Mouse (Mus musculus) cerebellum, adult 8-10 months (tissue): ENCODE measurements around the gene Surf1.
"Not testable (repeated sequence)": the region's sequence is repeated elsewhere in the genome, so short reads cannot be mapped to it uniquely, and the experiment has no call there.

Source experiments
- DNase-seq: peaks from one replicate; pipeline ENCODE4 v3.0.0; 2022

Gene Surf1

DNA sequence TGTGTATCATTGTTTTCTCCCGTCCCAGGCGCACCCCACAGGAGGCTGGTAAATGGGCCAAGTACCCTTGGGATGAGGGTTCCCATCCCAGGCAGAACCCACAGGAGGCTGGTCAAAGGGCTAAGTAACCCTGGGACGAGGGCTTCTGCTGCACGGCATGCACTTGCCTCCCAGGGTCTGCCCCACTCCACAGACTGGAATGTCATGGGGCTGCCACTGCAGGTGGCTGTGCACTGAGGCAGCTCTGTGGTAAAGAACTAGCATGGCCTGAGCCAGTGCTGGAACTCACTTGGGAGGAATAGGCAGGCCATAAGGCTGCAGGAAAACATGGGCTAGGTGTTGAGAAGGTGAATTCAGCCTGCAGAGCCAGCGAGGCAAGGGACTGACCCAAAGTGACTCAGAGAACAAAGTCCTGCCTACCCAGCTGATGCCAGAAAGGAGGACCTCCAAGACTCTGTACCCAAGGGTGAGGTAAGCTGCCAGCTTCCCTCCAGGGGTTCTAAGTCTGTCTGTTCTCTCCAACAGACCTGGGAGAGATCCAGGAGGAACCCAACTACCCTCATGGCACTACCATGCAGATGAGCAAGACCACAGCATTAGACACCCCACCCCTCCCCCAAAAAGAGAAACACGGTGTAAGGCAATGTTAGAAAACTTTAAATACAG lies 4.0 kb upstream of the Surf1 start:
- no peak for DNase-seq

DNA sequence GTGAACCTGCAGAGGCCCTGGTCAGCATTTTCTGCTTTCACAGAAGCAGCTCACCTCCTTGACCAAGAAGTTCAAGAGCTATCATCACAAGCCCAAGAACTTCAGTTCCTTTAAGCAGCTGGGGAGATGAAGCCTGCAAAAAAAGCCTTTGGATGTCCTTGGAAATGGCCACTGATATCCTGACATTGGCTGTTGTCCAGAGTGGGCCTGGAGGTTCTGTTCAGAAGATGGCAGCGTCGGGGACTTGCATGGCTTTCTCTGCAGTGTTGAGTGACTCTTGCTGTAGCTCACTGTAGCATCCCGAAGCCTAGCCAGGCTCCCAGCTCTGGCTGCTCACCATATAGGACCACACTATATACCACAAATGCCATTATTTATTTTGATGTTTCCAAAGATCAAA lies 3.4 kb upstream of the Surf1 start:
- no peak for DNase-seq

DNA sequence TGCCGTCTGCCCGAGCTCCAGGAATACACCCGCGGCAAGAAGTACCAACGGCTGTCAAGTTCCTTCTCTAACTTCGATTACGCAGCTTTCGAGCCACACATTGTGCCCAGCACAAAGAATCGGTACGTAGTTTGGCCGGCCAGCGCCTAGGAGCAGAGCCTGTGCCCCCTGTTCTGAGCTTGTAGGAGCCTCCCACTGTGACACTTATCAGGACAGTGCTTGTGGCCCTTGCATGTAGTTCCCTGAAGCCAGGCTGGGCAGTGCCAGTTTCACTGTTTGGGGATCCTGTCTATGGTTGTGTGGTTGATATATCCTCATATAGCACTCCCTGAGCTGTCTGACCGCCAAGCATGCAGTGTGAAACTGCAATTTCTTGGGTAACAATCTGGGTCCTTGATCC lies 408 bp upstream of the Surf1 start:
- no peak for DNase-seq

DNA sequence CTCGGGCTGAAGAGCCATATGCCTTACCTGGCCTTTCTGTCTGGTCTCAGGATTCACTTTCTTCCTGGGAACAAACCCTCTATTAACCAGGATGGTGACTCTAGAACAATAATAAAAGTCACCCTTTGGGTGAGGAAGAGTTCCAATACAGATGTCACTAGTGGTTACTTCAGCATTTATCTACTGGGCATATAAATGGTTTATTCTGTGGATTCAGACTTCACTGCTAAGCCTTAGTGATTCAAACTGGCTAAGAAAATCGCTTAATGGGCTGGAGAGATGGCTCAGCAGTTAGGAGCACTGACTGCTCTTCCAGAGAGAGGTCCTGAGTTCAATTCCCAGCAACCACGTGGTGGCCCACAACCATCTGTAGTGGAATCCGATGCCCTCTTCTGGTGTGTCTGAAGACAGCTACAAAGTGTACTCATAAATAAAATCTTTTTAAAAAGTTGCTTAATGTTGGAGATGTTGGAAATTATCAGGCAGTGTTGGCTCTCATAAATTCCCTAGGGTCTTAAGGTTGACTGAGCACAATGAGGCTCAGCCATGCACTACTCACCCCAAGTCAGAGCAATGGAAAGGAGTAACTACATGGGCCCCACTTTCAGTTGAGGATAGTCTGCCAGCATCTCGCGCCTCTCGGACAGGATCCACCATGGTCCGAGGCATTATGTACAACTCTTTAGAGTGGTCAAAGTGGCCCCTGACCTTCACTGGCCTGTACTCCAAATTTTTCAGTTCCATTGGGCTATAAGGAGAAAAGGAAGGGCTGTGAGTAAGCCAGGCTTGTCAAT lies 2.0 kb downstream of the Surf1 start:
- DNase-seq: no peak

DNA sequence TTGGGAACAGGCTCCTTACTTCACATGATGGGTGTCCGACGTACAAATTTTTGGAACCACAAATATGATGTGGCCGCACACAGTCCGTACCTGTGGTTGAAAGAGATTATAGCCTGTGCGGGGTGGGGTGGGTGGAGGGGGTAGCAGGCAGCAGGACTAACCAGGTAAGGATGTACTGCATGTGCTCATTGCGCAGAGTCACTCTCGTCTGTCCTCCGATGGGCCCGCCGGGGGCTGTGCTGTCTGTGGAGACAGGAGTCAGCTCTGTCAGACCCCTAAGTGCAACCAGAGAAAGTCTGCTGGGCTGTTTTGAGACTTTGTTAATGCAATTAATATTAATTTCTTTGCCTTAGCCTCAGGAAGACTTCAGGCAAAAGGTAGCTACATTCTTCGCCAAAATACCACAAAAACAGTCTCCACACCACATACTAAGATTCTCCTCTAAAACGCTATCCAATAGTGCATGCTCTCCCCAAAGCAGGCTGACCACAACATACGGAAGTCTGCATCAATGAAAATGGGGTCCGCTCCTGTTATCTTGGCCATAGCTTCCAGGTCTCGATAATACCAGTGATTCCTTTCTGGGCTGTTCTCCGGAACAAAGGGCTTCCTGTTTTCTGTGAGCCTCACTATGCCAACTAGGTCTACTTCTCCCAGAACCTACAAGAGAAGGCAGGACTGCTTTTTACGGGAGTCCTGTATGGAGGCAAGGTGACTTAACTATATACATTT lies 2.7 kb downstream of the Surf1 start:
- no peak for DNase-seq

DNA sequence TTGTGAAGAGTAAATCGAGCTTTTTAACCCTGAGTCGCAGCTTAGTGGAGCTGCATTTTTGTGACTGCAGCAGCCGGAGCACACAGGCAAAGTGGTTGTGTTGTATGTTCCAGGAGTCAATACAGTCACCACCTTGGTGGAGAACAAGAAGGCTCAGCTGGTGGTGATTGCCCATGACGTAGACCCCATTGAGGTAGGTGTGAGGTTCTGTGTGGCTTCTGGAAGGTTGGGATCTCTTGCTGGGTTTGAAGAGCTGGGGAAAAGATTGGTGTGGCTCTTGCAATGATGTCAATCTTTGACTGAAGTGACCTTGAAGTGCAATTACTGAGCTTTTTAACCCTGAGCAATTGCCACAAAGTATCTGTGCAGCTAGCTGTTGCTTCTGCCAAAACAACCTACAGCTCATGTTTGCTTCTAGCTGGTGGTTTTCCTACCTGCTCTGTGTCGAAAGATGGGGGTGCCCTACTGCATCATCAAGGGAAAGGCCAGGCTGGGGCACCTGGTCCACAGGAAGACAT lies 4.0 kb downstream of the Surf1 start:
- DNase-seq: no peak

DNA sequence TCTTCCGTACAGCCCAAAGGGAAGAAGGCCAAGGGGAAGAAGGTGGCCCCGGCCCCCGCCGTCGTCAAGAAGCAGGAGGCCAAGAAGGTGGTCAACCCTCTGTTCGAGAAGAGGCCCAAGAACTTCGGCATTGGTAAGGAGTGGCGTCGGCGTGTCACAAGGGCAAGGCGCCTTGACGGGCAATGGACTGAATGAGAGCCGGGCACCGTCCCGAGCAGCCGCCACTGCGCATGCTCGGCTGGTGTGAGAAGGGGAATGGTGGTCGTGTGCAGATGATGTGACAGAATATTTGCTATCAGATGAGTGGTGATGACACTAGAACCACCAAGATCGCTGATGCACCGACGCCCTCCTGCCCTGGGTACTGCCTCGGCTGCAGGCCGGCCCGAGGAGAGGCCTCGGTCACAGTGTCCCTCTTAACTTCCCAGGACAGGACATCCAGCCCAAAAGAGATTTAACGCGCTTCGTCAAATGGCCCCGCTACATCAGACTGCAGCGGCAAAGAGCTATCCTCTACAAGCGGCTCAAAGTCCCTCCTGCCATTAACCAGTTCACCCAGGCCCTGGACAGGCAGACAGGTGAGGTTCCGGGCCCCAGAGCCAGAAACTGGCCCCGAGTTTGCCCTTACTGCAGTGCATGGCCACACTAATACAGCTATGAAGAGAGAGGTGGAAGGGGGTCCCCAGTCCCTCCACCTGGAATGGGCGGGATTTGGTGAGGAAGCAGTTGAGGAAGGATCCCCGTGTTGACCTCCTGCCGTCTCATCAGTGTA lies 5.2 kb downstream of the Surf1 start:
- no peak for DNase-seq

DNA sequence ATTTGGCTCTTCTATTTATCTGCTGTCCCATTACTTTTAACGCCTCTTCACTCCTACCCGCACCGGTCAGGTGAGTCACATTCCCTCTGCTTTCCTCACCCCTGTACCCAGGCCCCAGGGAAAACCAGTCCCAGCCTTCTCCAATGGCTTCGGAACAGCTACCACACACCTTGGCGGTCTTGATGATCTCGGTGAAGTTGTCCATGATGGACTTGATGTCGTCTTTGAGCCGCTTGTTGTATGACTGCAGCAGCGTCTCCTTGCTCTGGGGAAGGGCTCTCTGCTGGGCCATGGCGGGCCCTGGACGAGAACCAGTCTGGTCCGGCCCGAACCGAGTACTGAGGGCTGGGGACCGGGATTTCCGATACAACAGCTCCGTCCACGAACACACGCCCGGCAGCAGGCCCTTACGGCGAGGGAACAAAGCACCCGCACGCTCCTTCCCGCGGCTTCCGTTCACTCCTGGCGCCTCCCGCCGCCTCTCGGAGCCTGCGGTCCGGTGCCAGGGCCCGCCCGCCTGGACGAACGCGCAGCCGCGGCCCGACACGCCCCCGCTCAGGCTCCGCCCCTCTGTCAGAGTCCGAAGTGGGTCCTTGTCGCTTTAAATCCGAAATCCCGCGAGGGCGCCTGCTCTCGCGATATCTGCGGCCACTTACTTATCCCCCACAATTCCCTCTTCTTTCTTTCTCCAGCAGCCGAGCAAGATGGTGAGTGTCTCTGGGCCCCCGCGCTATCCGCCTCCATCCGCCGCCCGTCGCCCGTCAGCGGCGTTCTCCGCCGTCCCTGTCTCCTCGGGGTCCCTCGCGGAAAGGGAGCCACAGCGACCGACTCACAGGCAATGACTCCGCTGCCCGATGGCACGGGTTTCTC lies 6.0 kb downstream of the Surf1 start, which contains the start of the genes Med22 and Rpl7a:
Med22 (minus strand) TSS at position 554 of the 870 bp plus-strand sequence.
Rpl7a (plus strand) TSS at position 641 of the 870 bp plus-strand sequence.
- DNase-seq: peak; percentile 100

DNA sequence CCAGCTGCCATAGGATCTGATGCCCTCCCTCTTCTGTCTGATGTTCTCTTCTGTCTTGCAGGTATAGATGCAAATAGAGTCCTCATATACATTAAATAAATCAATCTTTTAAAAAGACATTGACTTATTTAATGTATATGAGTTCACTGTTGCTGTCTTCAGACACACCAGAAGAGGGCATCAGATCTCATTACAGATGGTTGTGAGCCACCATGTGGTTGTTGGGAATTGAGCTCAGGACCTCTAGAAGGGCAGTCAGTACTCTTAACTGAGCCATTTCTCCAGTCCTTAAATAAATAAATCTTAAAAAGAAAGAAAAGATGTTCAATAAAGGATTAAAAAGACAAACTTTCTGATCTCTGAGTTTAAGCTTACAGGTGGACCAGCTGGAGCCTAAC lies 6.9 kb downstream of the Surf1 start:
- DNase-seq: no peak

DNA sequence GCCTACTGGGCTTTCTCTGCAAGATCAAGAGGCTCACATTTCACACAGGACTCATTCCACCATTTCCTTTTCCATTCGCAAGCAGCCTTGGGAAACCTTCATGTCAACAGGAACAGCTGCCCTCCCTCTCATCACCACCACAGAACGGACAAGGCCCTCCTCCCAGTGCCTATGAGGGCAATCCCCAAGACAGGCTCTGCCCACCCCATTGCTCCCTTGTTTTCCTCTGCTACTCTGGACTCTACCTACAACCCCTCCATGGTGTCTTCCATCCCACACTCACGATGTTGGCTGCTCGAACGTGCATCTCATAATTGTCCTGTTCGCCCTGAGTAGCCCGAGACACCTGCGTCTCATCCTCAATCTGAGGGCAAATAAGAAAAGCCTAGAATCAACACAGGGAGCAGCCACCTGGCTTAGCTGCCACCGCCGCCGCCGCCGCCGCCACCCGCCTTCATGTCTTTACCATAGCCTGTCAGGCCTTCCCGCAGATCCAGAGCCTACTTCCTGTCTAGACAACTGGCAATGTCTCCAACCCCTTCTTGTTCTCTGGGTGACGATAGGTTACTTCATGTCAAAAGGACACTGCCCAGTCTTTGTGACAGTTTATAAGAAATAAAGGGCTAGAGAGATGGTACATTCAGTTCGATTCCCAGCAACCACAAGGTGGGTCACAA lies 7.5 kb downstream of the Surf1 start:
- DNase-seq: no peak

DNA sequence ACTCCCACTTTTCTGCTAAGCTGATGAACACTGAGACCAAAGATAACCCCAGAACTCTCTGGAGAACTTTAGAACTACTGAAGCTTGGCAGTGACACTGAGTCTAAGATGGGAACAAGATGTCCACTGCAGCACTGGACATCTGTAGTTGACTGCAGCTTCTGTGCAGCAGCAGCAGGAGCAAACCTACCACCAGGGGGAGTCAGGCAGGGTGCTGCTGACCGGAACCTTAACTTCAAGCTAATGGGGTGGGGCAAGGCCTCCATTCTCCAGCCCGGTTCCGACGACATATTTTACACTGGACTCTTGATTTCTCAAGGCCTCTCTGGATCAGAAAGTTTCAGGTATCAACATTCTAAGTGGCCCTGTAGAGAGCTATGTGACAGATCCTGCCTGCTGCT lies 9.2 kb downstream of the Surf1 start:
- DNase-seq: no peak

DNA sequence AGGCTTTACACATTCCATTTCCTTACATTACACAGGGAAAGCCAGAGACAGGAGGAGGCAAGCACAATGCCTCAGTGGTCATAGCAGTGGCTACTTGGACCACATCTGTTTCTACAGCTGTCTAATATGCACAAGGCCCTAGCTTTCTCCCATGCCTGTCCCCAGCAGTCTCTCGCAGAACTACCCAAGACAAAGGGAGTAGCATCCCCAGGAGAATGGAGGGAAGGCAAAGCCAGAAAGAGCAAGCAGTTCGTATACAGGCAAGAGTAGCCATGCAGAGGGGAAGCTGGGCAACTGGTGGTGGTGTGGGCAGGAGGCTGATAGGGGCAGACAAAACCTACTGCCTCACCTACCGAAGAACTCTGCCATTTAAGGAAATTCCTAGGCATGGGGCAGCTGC lies 9.9 kb downstream of the Surf1 start:
- no peak for DNase-seq

DNA sequence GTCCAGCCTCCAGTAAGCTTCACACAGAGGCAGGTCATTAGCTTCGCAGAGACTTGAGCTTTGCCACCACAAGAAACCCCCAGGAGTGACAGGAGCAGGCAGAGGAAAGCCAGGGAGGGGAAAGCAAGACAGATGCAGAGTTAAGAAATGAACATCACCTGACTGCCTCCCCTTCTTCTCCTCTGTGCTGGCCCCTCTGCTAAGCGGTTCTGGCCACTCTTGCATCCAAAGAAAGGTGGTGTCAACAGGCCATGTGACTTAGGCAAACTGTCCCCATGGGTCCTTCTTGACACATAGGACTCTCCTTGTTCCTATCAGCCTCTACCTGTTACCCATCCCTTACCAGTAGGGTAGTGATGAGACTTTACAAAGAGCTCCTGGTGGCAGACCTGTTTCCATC lies 10.4 kb downstream of the Surf1 start:
- DNase-seq: no peak

DNA sequence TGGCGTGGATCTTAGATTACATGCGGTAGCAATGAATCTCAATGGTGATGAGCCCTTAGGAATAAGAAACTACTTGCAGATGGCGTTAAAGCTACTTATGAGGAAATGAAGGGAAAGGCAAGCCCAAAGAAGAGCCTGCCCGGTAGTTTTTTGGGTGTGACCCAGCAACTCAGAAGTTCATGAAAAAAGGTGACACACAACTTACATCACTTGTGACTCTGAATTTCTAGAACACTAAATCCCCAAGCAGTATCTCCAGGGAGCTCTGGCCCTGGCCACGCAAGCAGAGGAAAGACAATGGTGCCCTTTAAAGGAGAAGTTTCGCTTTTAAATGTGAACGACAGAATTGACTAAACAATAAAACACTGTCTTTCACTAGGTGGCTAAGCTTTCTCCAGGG lies 13.0 kb downstream of the Surf1 start:
- no peak for DNase-seq

DNA sequence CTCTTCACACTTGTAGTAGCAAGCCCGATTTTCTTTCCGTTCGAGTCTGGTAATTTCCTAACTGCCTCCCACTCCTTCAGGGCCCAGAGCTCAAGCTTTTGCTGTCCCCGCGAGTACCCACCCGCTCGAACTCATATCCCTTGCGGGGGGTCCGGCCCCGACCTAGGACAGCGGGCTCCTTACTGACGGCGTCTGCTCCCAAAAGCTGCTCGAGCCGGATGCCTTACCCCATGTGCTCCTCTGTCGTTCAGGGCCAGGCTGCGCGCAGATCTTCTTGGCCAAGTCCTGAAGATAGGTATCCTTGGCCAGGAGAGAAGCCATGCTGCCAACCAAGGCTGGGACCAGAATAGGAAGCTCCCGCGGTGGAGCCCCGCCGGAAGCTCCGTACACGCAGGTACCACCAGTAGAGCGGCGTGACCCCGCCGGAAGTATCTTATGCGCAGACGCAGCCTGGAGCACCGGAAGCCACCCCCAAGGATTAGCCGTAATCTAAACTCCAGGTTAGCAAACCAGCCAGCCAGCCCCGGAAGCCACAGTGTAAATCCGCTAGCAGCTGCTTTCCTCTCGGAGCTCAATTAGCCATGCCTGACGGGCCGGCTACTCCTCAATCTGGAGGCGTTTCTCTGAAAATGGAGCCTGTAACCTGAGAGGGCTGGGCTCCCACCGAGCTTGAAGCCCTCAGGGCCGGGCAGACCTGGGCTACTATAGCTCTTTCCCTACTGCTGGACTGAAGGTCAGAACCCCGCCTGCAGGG lies 13.7 kb downstream of the Surf1 start, which contains the start of gene Surf6:
Surf6 (minus strand) TSS at position 413 of the 754 bp plus-strand sequence.
- DNase-seq: peak; percentile 89

DNA sequence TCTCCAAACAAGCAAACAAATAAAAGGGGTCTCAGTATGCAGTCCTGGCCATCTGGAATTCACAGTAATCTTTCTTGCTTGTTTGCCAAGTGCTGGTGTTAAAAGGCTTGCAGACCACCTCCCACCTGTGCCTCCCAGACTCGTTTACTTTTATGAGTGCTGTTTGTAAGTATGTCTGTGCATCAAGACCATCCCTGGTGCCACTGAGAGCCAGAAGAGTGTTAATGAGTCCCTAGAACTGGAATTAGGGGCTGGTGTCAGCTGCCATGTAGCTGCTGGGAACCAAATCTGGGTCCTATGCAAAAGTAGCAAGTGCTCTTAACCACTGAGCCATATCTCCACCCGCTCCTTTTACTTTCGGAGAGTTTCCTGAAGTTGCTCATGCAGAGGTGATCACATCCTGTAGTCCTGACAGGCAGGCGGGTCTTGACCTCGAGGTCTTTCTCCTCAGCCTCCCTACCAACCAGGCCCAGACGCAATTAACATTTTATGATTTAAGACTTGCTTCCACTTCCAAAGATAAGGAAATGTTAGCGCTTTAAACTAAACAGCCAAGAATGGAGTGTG lies 14.4 kb downstream of the Surf1 start:
- no peak for DNase-seq

DNA sequence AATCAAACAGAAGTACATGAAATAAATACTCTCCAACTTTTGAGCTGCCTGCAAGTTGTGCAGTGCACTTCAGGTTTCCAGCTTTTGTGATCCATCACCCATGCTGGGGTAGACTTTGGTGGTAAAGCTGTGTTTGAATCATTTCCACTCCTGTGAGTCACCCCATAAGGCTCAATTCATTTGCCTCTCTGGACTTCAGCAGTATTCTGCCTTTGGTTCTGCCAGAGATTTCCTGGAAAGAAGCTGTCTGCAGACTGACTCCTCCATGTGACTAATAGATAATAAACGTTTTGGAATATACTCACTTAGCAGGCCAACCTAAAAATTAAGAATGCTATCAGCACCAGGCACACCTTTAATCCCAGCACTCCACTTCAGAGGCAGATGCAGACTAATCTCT lies 15.6 kb downstream of the Surf1 start:
- no peak for DNase-seq

DNA sequence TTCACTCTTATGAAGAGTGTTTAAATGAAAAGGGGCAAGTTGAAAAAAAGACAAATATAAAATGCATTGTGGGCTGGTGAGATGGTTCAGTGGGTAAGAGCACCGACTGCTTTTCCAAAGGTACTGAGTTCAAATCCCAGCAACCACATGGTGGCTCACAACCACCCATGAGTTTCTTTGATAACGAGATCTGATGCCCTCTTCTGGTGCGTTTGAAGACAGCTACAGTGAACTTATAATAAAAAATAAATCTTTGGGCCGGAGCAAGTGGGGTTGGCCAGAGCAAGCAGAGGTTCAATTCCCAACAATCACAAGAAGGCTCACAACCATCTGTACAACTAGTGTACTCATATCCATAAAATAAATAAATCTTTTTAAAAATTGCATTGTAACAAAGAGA lies 20.4 kb downstream of the Surf1 start:
- no peak for DNase-seq

DNA sequence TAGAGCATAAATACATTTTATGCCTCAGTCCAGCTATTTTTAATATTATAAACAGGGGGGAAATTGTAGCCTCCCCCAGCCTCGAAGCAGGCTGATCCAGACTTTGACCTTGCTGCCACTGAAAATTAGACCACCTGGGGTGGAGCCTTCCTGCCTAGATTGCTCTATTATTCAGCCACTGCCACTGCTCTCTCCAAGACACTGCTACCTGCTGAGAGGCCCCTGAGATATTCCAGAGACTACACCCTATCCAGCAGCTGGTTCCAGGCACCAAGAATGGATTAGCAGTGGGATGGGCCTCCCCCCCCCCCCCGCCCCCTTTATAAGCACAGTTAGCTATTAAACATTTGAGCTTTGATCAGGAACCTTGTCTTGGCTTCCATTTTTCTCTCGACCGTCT lies 30.2 kb downstream of the Surf1 start:
- not testable (repeated sequence) for DNase-seq

DNA sequence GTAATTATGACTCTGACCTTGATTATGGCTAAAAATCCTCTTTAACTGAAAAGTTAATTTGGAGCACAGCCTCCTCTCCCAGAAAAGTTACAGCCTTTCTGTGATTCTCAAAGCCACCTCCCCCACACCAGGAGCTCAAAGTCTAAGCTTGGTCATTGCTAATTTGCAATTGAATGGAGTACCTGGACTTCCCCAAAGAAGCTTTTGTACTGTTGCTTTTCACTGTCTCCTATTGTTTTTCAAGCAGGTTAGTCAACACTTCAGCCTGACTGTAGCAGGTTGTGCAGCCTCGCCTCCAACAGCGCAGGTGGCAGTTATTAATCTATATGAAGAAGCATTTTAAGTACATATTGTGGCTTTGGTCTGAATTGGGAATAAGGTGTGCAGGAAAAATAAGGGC lies 30.8 kb downstream of the Surf1 start:
- not testable (repeated sequence) for DNase-seq
